Mouse (Mus musculus) thymus, adult 2 months (tissue): ENCODE measurements around the gene Slc1a2.

Experiments used
- CTCF ChIP-seq: fragments of 200-500 bp; IDR thresholded peaks from 2 replicates; pipeline ENCODE4 v1.5.1; 2012; ENCODE audit warnings: mild to moderate bottlenecking, control low read depth, low read length, moderate library complexity, borderline replicate concordance; ENCODE audit not compliant: control insufficient read depth, poor library complexity, insufficient read depth; ENCODE audit errors: extremely low read depth
- POLR2A ChIP-seq: fragments of 200-500 bp; IDR thresholded peaks from 2 replicates; pipeline ENCODE4 v1.6.1; 2012; ENCODE audit warnings: mild to moderate bottlenecking, low read length, control low read depth, moderate library complexity; ENCODE audit not compliant: control insufficient read depth, poor library complexity, insufficient read depth; ENCODE audit errors: extremely low read depth

DNA sequence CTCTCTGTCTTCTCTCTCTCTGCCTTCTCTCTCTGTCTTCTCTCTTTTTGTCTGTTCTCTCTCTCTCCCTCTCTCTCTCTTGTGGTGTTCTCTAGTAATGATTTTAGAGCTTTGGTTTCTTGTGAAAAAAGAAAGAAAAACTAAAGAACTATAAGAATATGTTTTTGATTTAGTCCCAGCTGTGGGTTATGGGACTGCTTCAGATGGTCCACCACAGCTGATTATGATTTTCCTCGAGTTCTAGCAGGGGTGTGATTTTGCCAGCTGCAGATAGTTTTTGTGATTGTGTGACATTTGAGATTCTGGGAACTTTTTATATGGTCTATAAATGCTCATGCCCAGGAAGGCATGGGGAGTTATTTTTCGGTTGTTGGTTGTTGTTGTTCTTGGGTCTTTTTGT is 39.3 kb downstream of the Slc1a2 start:
- TF ChIP-seq CTCF (no peak), POLR2A (no peak)
